Mouse (Mus musculus): ENCODE measurements around the gene Kirrel3. TPM values are rescaled to one million over a fixed set of nuclear protein-coding genes. Genes with fewer than 3 reads are reported as not detected.

Gene Kirrel3
- total RNA-seq, 2 experiments from 2014 or later = 0.43 to 0.73 TPM

DNA sequence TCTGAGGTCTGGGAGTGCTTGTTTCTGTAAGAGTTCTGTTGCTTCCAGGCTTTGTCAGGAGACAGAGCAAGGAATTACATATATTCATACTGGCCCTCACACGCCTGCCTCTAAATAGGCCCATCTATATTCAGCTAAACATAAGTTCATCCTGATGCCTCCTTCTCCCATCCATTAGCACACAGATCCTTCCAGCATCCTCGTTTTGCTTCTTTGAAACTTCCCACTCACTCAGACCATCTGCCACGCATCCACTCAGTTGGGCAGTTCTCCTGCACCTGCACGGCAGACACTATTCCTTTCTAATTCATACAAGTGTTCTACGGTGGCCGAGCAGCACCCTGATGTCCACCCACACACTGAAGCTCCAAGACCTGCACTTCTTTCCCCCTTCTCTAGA lies 201.1 kb downstream of the Kirrel3 start:
- no peak for DNase-seq (ENCODE audit: low spot score)

DNA sequence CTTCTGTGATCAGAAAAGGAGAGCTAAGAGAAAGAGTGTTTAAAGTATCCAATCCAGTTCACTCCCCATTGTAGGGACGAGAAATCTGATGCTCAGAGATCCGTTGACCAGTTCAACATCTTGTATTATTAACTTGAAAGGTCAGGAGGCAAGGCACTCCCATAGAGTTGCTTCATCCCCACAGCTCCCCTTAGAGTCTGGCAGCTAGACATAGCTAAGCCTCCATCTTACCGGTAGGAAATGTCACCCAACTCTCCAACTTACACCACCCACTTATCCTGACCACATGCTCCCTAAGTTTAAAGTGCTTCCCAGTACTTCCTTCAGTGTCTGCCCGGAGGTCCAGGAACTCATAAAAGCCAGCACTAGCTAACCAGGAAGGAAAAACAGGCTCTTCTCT lies 202.7 kb downstream of the Kirrel3 start:
- no peak for DNase-seq (ENCODE audit: low spot score)

DNA sequence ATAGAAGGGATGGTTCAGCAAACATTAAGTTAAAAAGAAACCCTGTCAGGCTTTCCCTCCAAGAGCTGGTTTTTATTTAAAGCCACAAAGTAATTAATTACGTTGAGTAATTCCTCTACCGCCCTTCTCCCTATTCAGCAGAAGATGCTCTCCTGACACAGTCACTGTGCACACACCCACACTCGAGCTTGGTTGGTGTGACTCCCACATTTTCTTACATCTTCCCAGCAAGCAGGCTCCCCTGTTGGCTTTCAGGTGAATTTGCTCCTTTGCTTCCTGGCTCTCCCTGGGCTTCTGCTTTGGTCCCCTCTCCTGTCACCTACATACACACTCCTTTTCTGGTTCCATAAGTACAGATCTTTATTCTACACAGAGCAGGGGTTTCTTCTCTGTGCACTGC lies 203.7 kb downstream of the Kirrel3 start:
- DNase-seq (ENCODE audit: low spot score) = no peak

DNA sequence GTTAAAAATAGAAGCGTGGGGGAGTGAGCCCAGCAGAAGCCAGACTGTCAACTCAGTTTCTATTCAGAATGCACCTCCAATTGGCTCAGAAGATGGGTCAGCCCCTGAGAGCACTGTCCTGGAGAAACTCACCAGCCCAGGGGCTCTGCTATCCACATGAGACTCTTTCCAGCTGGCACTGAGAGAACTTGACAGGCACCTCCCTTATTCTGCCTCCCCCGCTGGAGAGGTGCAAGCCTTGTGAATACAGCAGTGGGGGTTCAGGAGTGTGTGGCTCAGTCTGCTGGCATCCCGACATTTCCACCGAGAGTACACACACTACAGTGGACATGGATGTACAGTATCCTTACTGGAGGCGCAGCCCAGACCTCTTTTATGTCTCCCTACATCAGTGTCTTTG lies 210.0 kb downstream of the Kirrel3 start:
- DNase-seq (ENCODE audit: low spot score) = no peak

DNA sequence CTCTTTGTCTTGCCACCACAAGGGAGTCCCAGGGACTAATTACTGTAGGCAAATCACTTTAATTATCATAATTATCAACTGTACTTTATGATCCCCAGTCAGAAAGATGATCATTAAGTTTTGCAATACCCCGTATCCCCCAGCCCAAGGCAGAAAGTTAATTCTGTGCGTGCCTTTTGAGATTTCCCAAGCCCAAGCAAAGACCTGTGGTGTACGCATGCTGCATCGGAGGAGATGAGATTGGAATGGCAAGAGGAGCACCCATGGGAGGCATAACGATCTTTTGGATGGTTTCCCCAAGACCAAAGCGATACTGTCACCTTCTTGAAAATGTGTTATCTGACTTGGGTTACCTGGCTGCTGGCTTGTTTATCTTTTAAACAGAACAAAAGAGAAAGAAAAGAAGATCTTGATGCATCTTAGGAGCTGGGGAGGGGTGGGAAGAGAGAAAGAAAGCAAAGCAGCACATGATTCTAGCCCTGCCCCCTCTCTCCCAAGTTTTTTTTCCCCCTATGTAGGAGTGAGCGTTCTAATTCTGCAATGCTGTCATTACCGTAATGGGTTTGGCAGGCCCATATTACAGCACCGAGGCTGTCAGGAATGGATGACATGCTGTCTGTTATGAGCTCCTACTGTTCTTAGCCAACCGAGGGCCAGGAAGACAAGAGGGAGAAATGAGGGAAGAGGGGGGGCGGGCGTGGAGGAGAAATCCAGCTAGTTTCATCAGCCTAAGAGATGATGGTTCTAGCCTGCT lies 218.0 kb downstream of the Kirrel3 start:
- no peak for DNase-seq (ENCODE audit: low spot score)

DNA sequence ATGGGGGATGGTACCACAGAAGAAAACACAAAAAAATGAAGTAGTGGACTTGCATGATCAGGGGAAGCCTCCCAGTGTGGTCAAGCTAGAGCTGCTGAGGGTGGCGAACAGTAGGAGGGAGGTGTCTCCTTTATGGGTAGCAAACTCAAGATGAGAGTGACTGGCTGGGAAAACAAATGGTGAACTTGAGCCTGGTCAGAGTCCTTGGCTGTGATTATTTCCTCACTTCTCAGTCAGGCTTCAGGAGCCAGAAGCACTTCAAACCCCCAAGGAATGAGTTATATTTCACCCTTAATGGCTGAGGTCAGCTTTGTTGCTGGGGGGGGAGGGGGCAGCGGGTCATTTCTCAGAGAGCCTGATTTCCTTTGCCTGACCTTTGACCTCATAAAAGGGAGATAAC lies 218.7 kb downstream of the Kirrel3 start:
- DNase-seq (ENCODE audit: low spot score) = no peak

DNA sequence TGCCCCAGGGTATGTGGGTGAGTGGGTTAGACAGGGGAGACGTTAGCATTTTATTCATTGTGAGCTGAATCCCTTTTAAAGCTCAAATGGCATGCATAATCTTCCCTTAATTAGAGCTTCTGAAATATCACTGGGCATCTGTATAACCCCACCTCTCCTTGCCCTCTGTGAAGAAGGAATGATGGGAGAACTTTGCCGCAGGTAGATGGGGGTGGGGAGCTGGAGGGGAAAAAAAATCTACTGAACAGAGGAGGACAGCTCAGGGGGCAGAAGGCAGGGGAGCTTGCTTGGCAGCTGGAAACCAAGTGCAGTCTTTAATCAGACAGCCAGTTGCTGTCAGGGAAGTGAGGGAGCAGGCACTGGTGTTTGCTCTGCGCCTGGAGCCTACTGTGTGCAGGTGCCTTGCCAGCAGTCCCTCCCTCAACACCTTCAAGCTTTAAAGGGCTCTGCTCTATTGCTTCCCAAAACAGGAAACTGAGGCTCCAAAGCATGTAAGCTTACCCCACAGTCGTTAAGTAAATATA lies 220.7 kb downstream of the Kirrel3 start:
- no peak for DNase-seq (ENCODE audit: low spot score)

DNA sequence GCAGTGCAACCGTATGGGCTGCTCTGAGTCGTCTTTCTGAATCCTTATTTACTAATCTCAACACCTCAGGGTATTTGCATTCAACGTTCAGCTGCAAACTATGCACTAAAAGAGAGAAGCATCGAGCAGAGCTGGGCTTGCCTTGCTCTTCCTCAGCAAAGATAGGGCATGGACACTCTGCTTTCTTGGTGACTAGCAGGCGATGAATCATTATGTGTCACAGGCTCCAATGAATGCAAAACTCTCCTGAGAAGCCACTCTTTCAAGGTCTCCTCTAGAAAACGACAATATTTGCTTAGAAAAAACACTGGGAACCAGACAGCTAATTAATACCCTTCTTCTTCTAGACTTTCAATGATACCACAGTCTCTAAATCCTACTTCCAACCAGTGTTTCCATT lies 223.0 kb downstream of the Kirrel3 start:
- DNase-seq (ENCODE audit: low spot score) = no peak

DNA sequence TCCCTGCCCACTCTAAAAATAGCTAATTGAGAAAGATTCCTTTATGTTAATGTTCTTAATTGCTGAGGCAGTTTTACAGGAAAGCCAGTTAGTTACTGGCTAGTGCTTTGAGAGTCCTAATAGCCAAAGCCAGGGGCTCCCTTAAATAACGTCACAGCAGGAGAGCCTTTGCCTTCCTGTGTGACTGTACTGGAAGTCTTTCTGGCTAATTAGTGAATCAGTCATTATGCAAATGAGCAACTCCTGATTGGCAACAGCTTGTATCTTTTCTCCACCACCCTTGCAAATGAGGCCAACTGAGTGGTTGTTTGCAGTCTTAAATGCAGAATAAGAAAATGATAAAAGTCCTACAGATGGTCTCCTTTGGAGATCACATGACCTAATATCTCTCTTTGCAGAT lies 226.3 kb downstream of the Kirrel3 start:
- no peak for DNase-seq (ENCODE audit: low spot score)

DNA sequence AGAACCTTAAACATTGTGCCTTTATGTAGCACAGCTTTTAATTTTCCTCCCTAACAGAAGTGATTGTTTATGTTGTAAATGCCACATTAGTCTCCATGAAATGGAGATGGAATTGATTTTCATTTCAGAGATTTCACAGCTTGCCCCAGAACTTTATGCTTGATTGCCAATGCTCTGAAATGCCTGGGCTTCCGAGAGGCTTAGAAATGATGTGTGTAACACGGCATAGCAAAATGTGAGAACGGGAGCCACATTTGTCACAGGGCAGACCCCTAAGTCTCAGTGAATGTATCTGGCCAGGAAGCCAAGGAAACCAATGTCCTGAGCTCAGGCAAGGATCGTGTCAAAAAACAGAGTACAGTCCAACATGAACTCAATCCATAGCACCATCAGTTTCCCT lies 227.3 kb downstream of the Kirrel3 start:
- DNase-seq (ENCODE audit: low spot score) = no peak

DNA sequence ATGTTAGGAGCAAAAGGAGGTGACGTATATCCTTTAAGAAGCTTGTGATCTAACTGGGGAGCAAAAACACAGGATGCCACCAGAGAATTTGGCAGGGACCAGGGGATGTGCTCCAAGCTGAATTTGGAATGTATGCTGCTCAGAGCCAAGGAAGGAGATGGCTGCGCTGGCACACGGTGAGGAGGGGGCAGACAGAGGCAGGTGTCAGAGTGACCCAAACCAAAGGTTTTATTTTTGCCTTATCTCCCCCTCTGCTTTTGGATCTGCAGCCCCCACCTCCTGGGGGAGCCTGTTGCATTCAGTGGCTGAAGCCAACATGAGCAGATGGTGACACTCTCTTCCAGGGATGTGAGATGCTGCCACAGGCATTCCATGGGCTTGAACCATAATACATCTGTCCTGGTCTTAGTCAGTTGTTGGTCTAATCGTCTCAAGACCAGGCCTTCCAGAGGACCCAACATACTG lies 227.8 kb downstream of the Kirrel3 start:
- DNase-seq (ENCODE audit: low spot score) = no peak

DNA sequence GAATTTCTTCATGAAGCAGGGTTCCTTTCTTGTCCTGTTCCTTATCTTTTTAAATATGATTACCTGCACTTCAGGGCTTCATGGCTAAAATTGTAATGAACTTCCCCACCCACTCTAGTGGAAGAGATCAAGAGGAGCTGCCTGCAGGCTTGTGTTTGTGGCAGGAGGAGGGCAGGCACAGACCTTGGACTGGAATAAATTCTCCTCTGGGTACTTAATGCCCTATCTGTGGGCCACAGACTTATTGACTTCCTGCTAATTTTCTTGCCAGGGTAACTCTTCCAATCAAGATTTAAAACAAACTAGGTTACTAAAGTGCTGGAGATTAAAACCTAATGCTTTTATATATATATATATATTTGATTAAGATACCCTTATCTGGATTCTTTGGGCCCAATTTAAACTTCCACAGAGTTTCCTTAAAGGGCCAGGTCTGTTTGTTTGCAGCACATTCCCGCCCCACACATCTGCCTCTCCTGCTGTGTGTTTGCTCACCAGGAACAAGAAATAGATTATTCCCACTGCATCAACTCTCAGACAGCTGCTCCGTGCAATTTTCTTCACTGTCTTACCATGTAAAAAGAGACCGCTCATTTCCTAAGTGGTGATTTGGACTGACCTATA lies 229.4 kb downstream of the Kirrel3 start:
- DNase-seq (ENCODE audit: low spot score) = no peak

DNA sequence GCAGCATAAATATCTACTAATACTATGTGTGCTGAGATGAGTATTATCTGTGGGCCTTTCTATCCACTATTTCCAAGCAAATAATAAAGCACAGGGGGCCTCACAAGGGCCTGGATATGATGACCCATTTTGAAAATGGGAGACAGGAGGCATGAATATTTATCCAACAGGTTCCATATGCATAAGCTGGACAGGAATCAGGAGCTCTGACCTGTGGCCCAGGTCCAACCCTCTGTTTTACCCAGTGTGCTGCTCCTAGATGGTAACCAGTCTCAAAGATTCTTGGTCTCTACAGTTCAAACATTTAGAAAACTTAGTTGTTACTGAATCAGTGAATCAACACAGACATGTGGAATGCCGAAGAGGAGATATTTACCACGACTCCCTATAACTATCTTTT lies 230.8 kb downstream of the Kirrel3 start:
- no peak for DNase-seq (ENCODE audit: low spot score)

DNA sequence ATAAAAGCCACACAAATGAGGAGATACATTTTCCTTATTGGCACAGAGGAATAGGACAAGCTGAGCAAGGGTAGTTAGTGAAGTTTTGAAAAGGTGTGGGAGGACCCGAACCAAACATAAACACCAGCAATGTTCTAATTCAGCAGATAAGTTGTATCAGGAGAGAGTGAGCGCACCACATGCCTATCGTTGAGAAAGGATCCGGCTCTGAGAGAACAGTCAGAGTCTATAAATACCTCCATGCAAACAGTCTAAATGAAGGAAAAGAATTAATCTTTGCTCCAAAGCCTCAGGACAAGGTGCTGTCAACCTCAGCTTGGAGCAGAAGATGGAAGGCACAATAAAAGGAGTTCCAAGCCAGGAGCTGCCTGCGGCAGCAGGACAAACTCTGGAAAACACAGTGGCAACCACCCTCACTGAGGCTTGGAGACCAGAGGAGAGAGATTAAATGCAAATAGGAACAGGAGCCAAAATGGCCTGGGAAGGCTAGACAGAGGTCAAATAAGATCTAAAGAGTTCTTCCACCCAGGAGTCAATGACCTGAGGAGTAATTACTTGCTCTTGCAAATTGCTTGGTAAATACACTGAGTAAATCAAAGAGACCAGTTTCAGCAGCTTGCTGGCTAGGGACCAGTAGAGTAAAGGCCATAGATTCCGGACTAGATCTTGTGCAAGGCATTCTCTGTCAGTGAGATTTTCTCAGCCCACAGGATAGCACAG lies 235.9 kb downstream of the Kirrel3 start:
- DNase-seq (ENCODE audit: low spot score) = no peak

DNA sequence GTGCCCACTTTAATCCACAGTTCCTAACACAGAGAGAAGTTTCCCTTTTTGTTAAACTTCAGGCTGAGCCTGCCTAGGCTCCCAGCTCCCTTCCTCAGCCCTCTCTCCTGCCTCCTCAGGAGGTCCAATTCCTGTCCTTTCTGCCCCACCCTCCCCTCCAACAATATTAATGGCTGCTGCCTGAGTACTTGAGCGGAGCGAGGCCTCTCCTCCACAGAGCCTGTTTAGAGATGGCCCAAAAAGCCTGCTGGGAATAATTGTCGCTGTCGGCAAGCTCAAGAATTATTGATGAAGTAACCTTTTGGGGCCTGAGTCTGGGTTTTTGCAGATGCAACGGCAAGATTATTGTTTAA lies 236.5 kb downstream of the Kirrel3 start:
- no peak for DNase-seq (ENCODE audit: low spot score)

DNA sequence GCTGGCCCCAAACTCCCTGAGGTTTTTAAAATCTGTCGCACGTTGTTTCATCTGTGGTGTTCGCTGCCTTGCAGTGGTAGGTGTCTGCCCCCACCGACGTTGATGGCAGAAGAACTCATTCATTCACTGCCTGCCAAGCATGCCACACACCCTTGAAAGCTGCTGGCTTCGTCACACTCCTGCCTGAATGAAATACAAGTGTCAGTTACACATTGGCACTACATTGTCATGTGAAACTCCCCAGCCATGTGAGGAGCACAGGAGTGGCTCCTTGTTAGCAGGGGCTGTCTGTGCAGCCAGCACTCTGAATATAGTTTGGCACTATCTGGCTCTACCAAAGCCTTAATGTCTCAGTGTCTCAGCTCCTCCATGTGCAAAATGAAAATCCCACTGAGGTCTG lies 246.8 kb downstream of the Kirrel3 start:
- no peak for DNase-seq (ENCODE audit: low spot score)

DNA sequence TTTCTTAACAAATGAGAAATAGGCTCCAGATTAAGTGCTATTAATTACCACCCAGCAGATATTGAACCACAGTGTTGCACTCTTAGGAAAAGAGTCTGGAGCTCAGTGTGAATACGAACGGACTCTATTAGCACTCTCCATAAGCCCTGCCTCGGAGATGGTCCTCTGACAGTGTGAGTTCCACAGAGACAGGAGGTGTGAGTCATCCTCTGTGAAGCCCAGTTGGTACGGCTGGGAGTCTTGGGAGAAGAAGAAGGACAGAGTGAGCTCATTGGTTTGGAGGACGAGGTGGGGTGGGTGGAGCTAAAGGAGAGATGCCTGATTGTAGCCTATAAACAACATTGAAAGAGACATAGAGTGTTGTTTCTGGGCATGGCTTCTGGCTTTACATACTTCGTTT lies 247.9 kb downstream of the Kirrel3 start:
- DNase-seq (ENCODE audit: low spot score) = no peak

DNA sequence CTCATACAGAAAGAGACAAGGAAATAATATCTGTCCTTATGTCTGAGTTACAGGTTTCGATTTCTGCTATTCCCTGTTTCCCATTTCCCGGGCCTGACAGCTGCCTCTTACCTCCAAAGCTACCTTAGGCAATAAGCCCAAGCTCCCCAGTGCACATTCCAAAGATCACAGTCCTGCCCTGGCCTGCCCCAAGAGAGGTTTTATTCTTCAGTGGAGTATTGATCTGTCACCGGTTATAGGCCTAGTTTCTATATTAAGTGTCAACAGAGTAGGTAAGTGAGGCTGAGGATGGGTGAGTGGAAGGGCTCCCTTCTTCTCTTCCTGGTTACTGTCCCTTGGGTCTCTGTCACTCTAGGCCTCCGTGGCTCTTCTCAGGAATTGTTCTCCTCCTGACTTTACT lies 249.3 kb downstream of the Kirrel3 start:
- DNase-seq (ENCODE audit: low spot score) = no peak

DNA sequence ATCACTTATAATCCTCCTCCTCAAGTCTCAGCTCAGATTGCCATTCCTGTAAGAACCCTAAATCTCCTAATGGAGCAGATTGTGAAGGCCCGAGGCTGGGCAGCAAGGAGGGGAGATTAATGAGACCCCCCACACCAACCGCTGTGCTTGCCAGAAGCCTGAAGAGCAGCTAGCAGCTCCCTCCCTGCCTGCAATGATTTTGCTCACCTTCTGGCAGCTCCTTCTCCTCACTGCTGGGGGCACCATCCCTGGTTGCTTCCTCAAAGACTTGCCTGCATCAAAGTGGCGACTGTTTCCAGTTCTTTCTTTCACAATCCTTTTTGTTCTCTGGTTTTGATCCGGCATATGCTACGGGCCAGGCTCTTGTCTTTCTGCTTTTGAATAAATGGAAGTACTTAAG lies 253.7 kb downstream of the Kirrel3 start:
- DNase-seq (ENCODE audit: low spot score) = no peak

DNA sequence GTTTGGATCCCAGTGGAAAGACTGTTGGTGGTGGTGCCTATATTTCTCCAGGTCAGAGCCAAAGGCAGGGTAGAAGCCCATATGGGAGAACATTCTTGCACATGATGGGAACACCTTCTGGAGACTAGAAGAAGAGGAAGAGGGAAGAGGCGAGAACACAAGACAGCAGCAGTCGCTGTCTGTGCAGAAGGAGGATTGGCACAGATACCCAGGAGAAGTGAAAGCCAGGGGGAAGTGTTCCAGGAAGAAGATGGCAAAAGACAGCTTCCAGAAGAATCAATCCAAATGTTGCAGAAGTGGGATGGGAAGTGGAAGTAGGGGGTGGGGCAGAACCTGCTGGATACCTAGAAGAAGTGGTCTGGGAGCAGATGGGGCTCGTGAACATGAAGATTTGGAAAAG lies 255.1 kb downstream of the Kirrel3 start:
- DNase-seq (ENCODE audit: low spot score) = no peak

DNA sequence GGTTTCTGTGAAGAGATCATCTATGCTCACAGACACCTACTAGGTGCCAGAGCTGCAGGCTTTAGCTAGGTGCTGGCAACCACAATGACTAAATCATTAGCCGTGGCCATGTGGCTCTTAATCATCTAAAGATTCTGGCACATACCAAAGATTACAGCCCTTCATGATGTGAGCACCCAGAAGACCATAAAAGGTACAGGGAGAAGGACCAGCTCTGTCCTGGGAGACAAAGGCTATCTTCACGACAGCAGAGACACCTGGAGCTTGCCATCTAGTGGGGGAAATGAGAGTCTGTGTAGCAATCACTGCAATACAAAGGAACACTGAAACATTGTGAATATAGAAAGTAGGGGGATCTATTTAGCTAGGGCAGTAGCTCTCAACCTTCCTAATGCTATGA lies 262.3 kb downstream of the Kirrel3 start:
- DNase-seq (ENCODE audit: low spot score) = no peak

DNA sequence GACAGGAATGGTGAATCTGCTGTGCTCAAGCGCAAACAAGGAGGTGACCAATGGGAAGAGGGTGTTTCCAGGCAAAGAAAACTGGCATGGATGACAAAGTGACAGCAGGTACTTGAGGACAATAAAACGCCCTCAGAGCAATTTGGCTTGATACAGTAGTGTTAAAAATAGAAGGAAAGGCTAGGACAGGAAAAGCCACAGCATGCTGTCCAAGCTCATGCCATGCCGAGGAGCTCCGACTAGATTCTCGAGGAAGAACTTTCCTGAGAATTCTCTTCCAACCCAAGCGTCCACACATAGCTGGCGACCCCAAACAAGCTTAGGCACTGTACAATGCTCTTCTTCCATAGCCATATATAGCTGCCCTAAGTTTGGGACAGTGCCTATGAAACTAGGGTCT lies 263.5 kb downstream of the Kirrel3 start:
- no peak for DNase-seq (ENCODE audit: low spot score)

DNA sequence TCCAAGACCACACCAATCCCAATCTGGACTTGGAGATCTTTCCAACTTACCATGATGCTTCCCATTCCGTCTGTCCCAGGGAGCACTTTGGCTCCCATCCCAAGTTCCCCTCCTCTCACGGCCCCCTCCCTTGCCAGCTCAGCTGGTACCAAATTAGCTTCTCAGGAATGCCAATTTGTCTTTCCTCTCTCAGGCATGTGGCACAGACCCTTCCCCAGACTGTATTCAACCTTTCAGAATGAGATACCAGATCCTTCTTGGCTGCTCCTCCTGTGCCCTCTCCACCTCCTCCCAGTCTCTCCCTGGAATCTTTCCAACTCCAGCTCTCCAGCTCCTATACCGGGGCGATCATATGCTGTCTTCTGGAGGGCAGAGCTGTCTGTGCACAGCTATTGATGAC lies 264.2 kb downstream of the Kirrel3 start:
- no peak for DNase-seq (ENCODE audit: low spot score)

Measured in gastrocnemius, adult 18-20 months (tissue).